Mouse (Mus musculus): ENCODE results near the gene Fcgr4. TPM values are rescaled to one million over a fixed set of nuclear protein-coding genes. Genes with fewer than 3 reads are reported as not detected.
"Not testable (repeated sequence)": the region's sequence is repeated elsewhere in the genome, so short reads cannot be mapped to it uniquely, and the experiment has no call there.

Fcgr4 gene
- polyA plus RNA-seq, 1 experiment from 2014 or later = 0.55 TPM

- Histone ChIP-seq H3K4me3 (no peak overlapping the region), H3K9me3 (no peaks in the 10 kb centered on the region), H3K36me3 (no peaks in the 10 kb centered on the region), H3K4me1 (peaks cover 4% of the 10 kb centered on the region; the same call in 1 of the 2 replicates), H3K27me3 (peaks cover 13% of the 10 kb centered on the region), H3K27ac (no peak overlapping the region), H3K9ac (no peak overlapping the region), H3K4me2 (no peak overlapping the region)
- ATAC-seq (ENCODE audit: insufficient number of reproducible peaks, insufficient read depth, low FRiP score, low TSS enrichment, low read depth) = no peak
- WGBS = 78% methylated on average over 2 of the region's 2 CpGs
These were observed 40.5 kb downstream of the Fcgr4 start for GRCm38 (mm10) chr1:171059203-171059602.

GRCm38 (mm10) chr1:171060392-171060791, 41.7 kb downstream of the Fcgr4 start:
- no peak for ATAC-seq (ENCODE audit: insufficient number of reproducible peaks, insufficient read depth, low FRiP score, low TSS enrichment, low read depth)
- no peaks in the 10 kb centered on the region for H3K9me3 ChIP-seq
- H3K4me1 ChIP-seq = peaks cover 7% of the 10 kb centered on the region; the same call in 1 of the 2 replicates
- no peak overlapping the region for H3K27ac ChIP-seq
- 0 out of 2 replicates have a peak overlapping the region, but pooled peaks have one; percentile 1 for H3K4me2 ChIP-seq
- H3K27me3 ChIP-seq = peaks cover 23% of the 10 kb centered on the region
- H3K36me3 ChIP-seq = no peaks in the 10 kb centered on the region
- no peak overlapping the region for H3K9ac ChIP-seq
- H3K4me3 ChIP-seq = no peak overlapping the region
- WGBS = 51% methylated on average over 10 of the region's 10 CpGs

GRCm38 (mm10) chr1:171061566-171061965, 42.8 kb downstream of the Fcgr4 start:
- 86% methylated on average over 3 of the region's 3 CpGs for WGBS
- Histone ChIP-seq H3K27me3 (peaks cover 32% of the 10 kb centered on the region), H3K4me2 (no peak overlapping the region)

GRCm38 (mm10) chr1:171063569-171064490, 45.1 kb downstream of the Fcgr4 start:
- Histone ChIP-seq H3K4me3 (peak overlapping the region; percentile 35), H3K27me3 (peaks cover 40% of the 10 kb centered on the region), H3K4me2 (peak overlapping the region; percentile 50), H3K9ac (peak overlapping the region; percentile 1; the same call in 1 of the 2 replicates)
- H3K9me3 ChIP-seq, H3K27ac ChIP-seq, H3K4me1 ChIP-seq, H3K36me3 ChIP-seq: not testable (repeated sequence)
- WGBS = 9% methylated on average over 40 of the region's 61 CpGs
- ATAC-seq (ENCODE audit: insufficient number of reproducible peaks, insufficient read depth, low FRiP score, low TSS enrichment, low read depth) = peak; percentile 66

More at GRCm38 (mm10) chr1:171061566-171061965, 42.8 kb downstream of the Fcgr4 start:
- H3K27ac ChIP-seq = no peak overlapping the region
- no peak overlapping the region for H3K9ac ChIP-seq
- no peaks in the 10 kb centered on the region for H3K9me3 ChIP-seq
- H3K36me3 ChIP-seq = no peaks in the 10 kb centered on the region
- H3K4me3 ChIP-seq = no peak overlapping the region
- peaks cover 7% of the 10 kb centered on the region; the same call in 1 of the 2 replicates for H3K4me1 ChIP-seq
- ATAC-seq (ENCODE audit: insufficient number of reproducible peaks, insufficient read depth, low FRiP score, low TSS enrichment, low read depth) = no peak

GRCm38 (mm10) chr1:171064491-171065242, 45.9 kb downstream of the Fcgr4 start, which contains the start of gene Fcgr3:
Gene Fcgr3 (minus strand): TSS chr1:171064935.
- H3K4me3 ChIP-seq = peak within 1 kb of the TSS; percentile 38
- H3K9me3 ChIP-seq, H3K36me3 ChIP-seq, H3K27ac ChIP-seq, H3K4me1 ChIP-seq: not testable (repeated sequence)
- peak within 1 kb of the TSS; percentile 1; the same call in 1 of the 2 replicates for H3K9ac ChIP-seq
- H3K27me3 ChIP-seq = peaks cover 45% of the 10 kb centered on the region
- WGBS = 2% methylated on average over 43 of the region's 75 CpGs
- peak within 1 kb of the TSS; percentile 55 for H3K4me2 ChIP-seq
- ATAC-seq (ENCODE audit: insufficient number of reproducible peaks, insufficient read depth, low FRiP score, low TSS enrichment, low read depth) = peak; percentile 52

- peak overlapping the region; percentile 35 for H3K4me3 ChIP-seq
- H3K27ac ChIP-seq = not testable (repeated sequence)
These were observed 46.5 kb downstream of the Fcgr4 start for GRCm38 (mm10) chr1:171065243-171065587.

GRCm38 (mm10) chr1:171065768-171066167, 47.0 kb downstream of the Fcgr4 start:
- H3K4me2 ChIP-seq = peak overlapping the region; percentile 55
- WGBS = 8% methylated on average over 30 of the region's 45 CpGs
- not testable (repeated sequence) for H3K9me3 ChIP-seq

More at GRCm38 (mm10) chr1:171065243-171065587, 46.5 kb downstream of the Fcgr4 start:
- H3K9ac ChIP-seq, H3K9me3 ChIP-seq, H3K4me1 ChIP-seq, H3K36me3 ChIP-seq: not testable (repeated sequence)
- peaks cover 49% of the 10 kb centered on the region for H3K27me3 ChIP-seq
- WGBS = under 1% methylated on average over 26 of the region's 35 CpGs
- peak overlapping the region; percentile 50 for H3K4me2 ChIP-seq
- ATAC-seq (ENCODE audit: insufficient number of reproducible peaks, insufficient read depth, low FRiP score, low TSS enrichment, low read depth) = peak; percentile 21

GRCm38 (mm10) chr1:171066583-171066982, 47.9 kb downstream of the Fcgr4 start:
- not testable (repeated sequence) for H3K27ac ChIP-seq; H3K9ac ChIP-seq; H3K4me1 ChIP-seq; H3K9me3 ChIP-seq; ATAC-seq (ENCODE audit: insufficient number of reproducible peaks, insufficient read depth, low FRiP score, low TSS enrichment, low read depth); H3K4me3 ChIP-seq; H3K36me3 ChIP-seq; H3K4me2 ChIP-seq
- WGBS = 14% methylated on average over 3 of the region's 10 CpGs
- peaks cover 54% of the 10 kb centered on the region for H3K27me3 ChIP-seq

More at GRCm38 (mm10) chr1:171065768-171066167, 47.0 kb downstream of the Fcgr4 start:
- peaks cover 50% of the 10 kb centered on the region for H3K27me3 ChIP-seq
- peak overlapping the region; percentile 38 for H3K4me3 ChIP-seq
- not testable (repeated sequence) for H3K4me1 ChIP-seq, H3K9ac ChIP-seq, H3K36me3 ChIP-seq, H3K27ac ChIP-seq
- peak; percentile 4; the same call in 1 of the 2 replicates for ATAC-seq (ENCODE audit: insufficient number of reproducible peaks, insufficient read depth, low FRiP score, low TSS enrichment, low read depth)

GRCm38 (mm10) chr1:171067928-171068327, 49.2 kb downstream of the Fcgr4 start:
- not testable (repeated sequence) for ATAC-seq (ENCODE audit: insufficient number of reproducible peaks, insufficient read depth, low FRiP score, low TSS enrichment, low read depth); H3K4me3 ChIP-seq; H3K27ac ChIP-seq; H3K9me3 ChIP-seq; H3K4me1 ChIP-seq; H3K4me2 ChIP-seq; H3K36me3 ChIP-seq; H3K9ac ChIP-seq
- WGBS = 54% methylated on average over 5 of the region's 5 CpGs
- H3K27me3 ChIP-seq = peaks cover 51% of the 10 kb centered on the region

GRCm38 (mm10) chr1:171069508-171069907, 50.8 kb downstream of the Fcgr4 start:
- not testable (repeated sequence) for H3K4me1 ChIP-seq; H3K9me3 ChIP-seq; H3K4me2 ChIP-seq; H3K36me3 ChIP-seq; H3K9ac ChIP-seq; ATAC-seq (ENCODE audit: insufficient number of reproducible peaks, insufficient read depth, low FRiP score, low TSS enrichment, low read depth); H3K27ac ChIP-seq
- 60% methylated on average over 3 of the region's 3 CpGs for WGBS
- Histone ChIP-seq H3K4me3 (peak overlapping the region; percentile 0; the same call in 1 of the 2 replicates), H3K27me3 (peaks cover 47% of the 10 kb centered on the region)

GRCm38 (mm10) chr1:171070879-171071278, 52.2 kb downstream of the Fcgr4 start:
- not testable (repeated sequence) for H3K36me3 ChIP-seq; H3K4me3 ChIP-seq; H3K27ac ChIP-seq; H3K9me3 ChIP-seq; ATAC-seq (ENCODE audit: insufficient number of reproducible peaks, insufficient read depth, low FRiP score, low TSS enrichment, low read depth); H3K4me1 ChIP-seq; H3K9ac ChIP-seq
- Histone ChIP-seq H3K27me3 (peaks cover 39% of the 10 kb centered on the region), H3K4me2 (peak overlapping the region; percentile 30; the same call in 1 of the 2 replicates)
- WGBS = 22% methylated on average over 16 of the region's 16 CpGs
